12 mouse cellular contexts compared by ENCODE assay signal in genomic region chr14:55027653-55028052, GRCm38 (mm10). TPM values are rescaled to one million over a fixed set of nuclear protein-coding genes. Genes with fewer than 3 reads are reported as not detected.
DNase-seq lines count a peak whose midpoint lies in the region; ATAC-seq and TF ChIP-seq lines count a peak whose summit lies in the region.
"Had no signal": no experiment of that assay in that cellular context is flagged by ENCODE, and none has a peak within 500 bp of the region (broad histone marks: within the 10 kb centered on the region; RNA-seq: fewer than 3 reads in every experiment).

No protein-coding gene starts in this region.

- DNase-seq in liver, adult 2 months (ENCODE audit: extremely low read depth, low read depth, low spot score) = no peak
- no peak for DNase-seq in liver, embryonic 11.5 days (ENCODE audit: low spot score)
- peak; percentile 73 to 78 for DNase-seq in cerebellum, postnatal 14 days
- DNase-seq in hindbrain, embryonic 11.5 days (ENCODE audit: low spot score) = peak; percentile 48
- DNase-seq in retina, embryonic 14.5 days (ENCODE audit: low spot score) = peak; percentile 39
- no peak for DNase-seq in adrenal gland, adult 2 months
- no peak for DNase-seq in heart, adult 9 months (ENCODE audit: low spot score in 2 of 2)
- DNase-seq: heart, postnatal 36 days; thymus, postnatal 25 days had no signal

- H3K27me3 ChIP-seq in liver, adult 2 months (ENCODE audit: control insufficient read depth, insufficient read depth, low read length) = no peaks in the 10 kb centered on the region
- H3K27me3 ChIP-seq in liver, embryonic 11.5 days (replicated peaks; ENCODE audit: control insufficient read depth, insufficient read depth, low read length) = no peaks in the 10 kb centered on the region
- no peaks in the 10 kb centered on the region for H3K27me3 ChIP-seq in hindbrain, embryonic 11.5 days (ENCODE audit: control insufficient read depth, insufficient read depth, low read length)
- H3K27me3 ChIP-seq in intestine, embryonic 15.5 days (replicated peaks) = no peaks in the 10 kb centered on the region
- H3K27me3 ChIP-seq: embryonic facial prominence, embryonic 13.5 days; limb, embryonic 13.5 days had no signal

- H3K4me3 ChIP-seq in liver, adult 2 months (ENCODE audit: insufficient read depth, low read depth, low read length) = no peak overlapping the region
- no peak overlapping the region for H3K4me3 ChIP-seq in liver, embryonic 11.5 days (ENCODE audit: low read depth, low read length)
- H3K4me3 ChIP-seq in hindbrain, embryonic 11.5 days (ENCODE audit: low read depth, low read length) = no peak overlapping the region
- H3K4me3 ChIP-seq in intestine, embryonic 15.5 days (replicated peaks) = no peak overlapping the region
- H3K4me3 ChIP-seq: embryonic facial prominence, embryonic 13.5 days; limb, embryonic 13.5 days had no signal

- H3K36me3 ChIP-seq in liver, adult 2 months (ENCODE audit: control insufficient read depth, insufficient read depth, low read length) = peaks cover 20% of the 10 kb centered on the region
- peaks cover 7% of the 10 kb centered on the region for H3K36me3 ChIP-seq in liver, embryonic 11.5 days (ENCODE audit: control insufficient read depth, insufficient read depth, low read length)
- no peaks in the 10 kb centered on the region for H3K36me3 ChIP-seq in hindbrain, embryonic 11.5 days (ENCODE audit: control insufficient read depth, insufficient read depth, low read length)
- peaks cover 6% of the 10 kb centered on the region; the same call in 1 of the 2 replicates for H3K36me3 ChIP-seq in intestine, embryonic 15.5 days

- H3K79me2 ChIP-seq in liver, adult 2 months (ENCODE audit: control insufficient read depth, insufficient read depth, low read length) = no peaks in the 10 kb centered on the region

- H3K4me2 ChIP-seq in liver, embryonic 11.5 days = no peak overlapping the region
- no peak overlapping the region for H3K4me2 ChIP-seq in hindbrain, embryonic 11.5 days (replicated peaks; ENCODE audit: low read depth, low read length)
- H3K4me2 ChIP-seq in intestine, embryonic 15.5 days (replicated peaks) = no peak overlapping the region

- no peak for ATAC-seq in liver, embryonic 11.5 days (replicated peaks; ENCODE audit: low FRiP score)
- ATAC-seq in hindbrain, embryonic 11.5 days (ENCODE audit: low FRiP score) = peak; percentile 23; the same call in 1 of the 2 replicates
- no peak for ATAC-seq in intestine, embryonic 15.5 days

- no peak overlapping the region for H3K9ac ChIP-seq in liver, adult 2 months (ENCODE audit: low read depth, low read length)
- H3K9ac ChIP-seq in liver, embryonic 11.5 days (ENCODE audit: low read depth, low read length) = no peak overlapping the region
- H3K9ac ChIP-seq in hindbrain, embryonic 11.5 days (ENCODE audit: low read depth, low read length) = no peak overlapping the region
- no peak overlapping the region for H3K9ac ChIP-seq in intestine, embryonic 15.5 days
- H3K9ac ChIP-seq: embryonic facial prominence, embryonic 13.5 days had no signal

- H3K27ac ChIP-seq in liver, adult 2 months (replicated peaks; ENCODE audit: insufficient read depth, low read depth, low read length) = no peak overlapping the region
- no peak overlapping the region for H3K27ac ChIP-seq in liver, embryonic 11.5 days (ENCODE audit: low read depth, low read length)
- peak overlapping the region; percentile 86 for H3K27ac ChIP-seq in hindbrain, embryonic 11.5 days (ENCODE audit: low read depth, low read length)
- no peak overlapping the region for H3K27ac ChIP-seq in intestine, embryonic 15.5 days
- H3K27ac ChIP-seq: embryonic facial prominence, embryonic 13.5 days; limb, embryonic 13.5 days had no signal

- TF ChIP-seq CTCF in liver, adult 2 months (IDR thresholded peaks at IDR 0.05; ENCODE audit: low read depth, low read length) = 0 out of 2 replicates have a peak, but pooled peaks have one; percentile 8

- H3K4me1 ChIP-seq in liver, adult 2 months (ENCODE audit: control insufficient read depth, insufficient read depth, low read length) = no peaks in the 10 kb centered on the region
- peaks cover 11% of the 10 kb centered on the region for H3K4me1 ChIP-seq in liver, embryonic 11.5 days (replicated peaks; ENCODE audit: control insufficient read depth, insufficient read depth, low read length)
- peaks cover 2% of the 10 kb centered on the region; the same call in 1 of the 2 replicates for H3K4me1 ChIP-seq in hindbrain, embryonic 11.5 days (replicated peaks; ENCODE audit: control insufficient read depth, insufficient read depth, low read length)
- H3K4me1 ChIP-seq in intestine, embryonic 15.5 days (replicated peaks) = peaks cover 5% of the 10 kb centered on the region

- 58% methylated on average over 6 of the region's 6 CpGs for WGBS in liver, adult 2 months
- 47% methylated on average over 6 of the region's 6 CpGs for WGBS in liver, embryonic 11.5 days
- WGBS in hindbrain, embryonic 11.5 days = 12% methylated on average over 6 of the region's 6 CpGs
- 40% methylated on average over 6 of the region's 6 CpGs for WGBS in intestine, embryonic 15.5 days

- TF ChIP-seq POLR2A in liver, adult 2 months (IDR thresholded peaks at IDR 0.05; ENCODE audit: extremely low read depth, insufficient read depth, low read length) = no peak

- H3K9me3 ChIP-seq in liver, embryonic 11.5 days (ENCODE audit: control insufficient read depth, low read length) = no peaks in the 10 kb centered on the region
- H3K9me3 ChIP-seq in hindbrain, embryonic 11.5 days (ENCODE audit: control insufficient read depth, low read length) = no peaks in the 10 kb centered on the region
- no peaks in the 10 kb centered on the region for H3K9me3 ChIP-seq in intestine, embryonic 15.5 days
- H3K9me3 ChIP-seq: embryonic facial prominence, embryonic 13.5 days; limb, embryonic 13.5 days had no signal

RNA-seq across cellular contexts. Expression of gene Ngdn, which starts 12.4 kb away (rescaled TPM):
- 25.8 and 26.9 TPM in 2 replicates for total RNA-seq in liver, adult 2 months (2014; rRNA removed)
- 6.9 and 8.1 TPM in 2 replicates for polyA plus RNA-seq in liver, adult 2 months (2012; rRNA removed)
- 87.0 and 95.6 TPM in 2 replicates for polyA plus RNA-seq in liver, embryonic 11.5 days (2014; fragmentation: Nextera tagmentation; extraction: Ambion mirVana)
- 79.7 and 81.5 TPM in 2 replicates for polyA plus RNA-seq in hindbrain, embryonic 11.5 days (2014; fragmentation: Nextera tagmentation; extraction: Ambion mirVana)
- 10 to 100 TPM; 36.0 TPM for total RNA-seq in adrenal gland, adult 2 months (2021)
- 2.7 and 2.9 TPM in 2 replicates for polyA plus RNA-seq in adrenal gland, adult 2 months (2012; rRNA removed)
- polyA plus RNA-seq in intestine, embryonic 15.5 days (2015; fragmentation: Nextera tagmentation; extraction: Ambion mirVana) = 83.1 and 84.9 TPM in 2 replicates

RNA-seq across cellular contexts. Expression of gene Myh7, which starts 33.2 kb away (rescaled TPM):
- 1.5 TPM in 1 of 2 replicates, not detected in the other for total RNA-seq in liver, adult 2 months (2014; rRNA removed)
- polyA plus RNA-seq in liver, adult 2 months (2012; rRNA removed) = 0.02 TPM in 1 of 2 replicates, not detected in the other
- 2.7 and 9.7 TPM in 2 replicates for polyA plus RNA-seq in liver, embryonic 11.5 days (2014; fragmentation: Nextera tagmentation; extraction: Ambion mirVana)
- 1.8 and 3.3 TPM in 2 replicates for polyA plus RNA-seq in hindbrain, embryonic 11.5 days (2014; fragmentation: Nextera tagmentation; extraction: Ambion mirVana)
- not detected for total RNA-seq in adrenal gland, adult 2 months (2021)
- not detected in 2 replicates for polyA plus RNA-seq in adrenal gland, adult 2 months (2012; rRNA removed)
- 0.83 and 1.6 TPM in 2 replicates for polyA plus RNA-seq in intestine, embryonic 15.5 days (2015; fragmentation: Nextera tagmentation; extraction: Ambion mirVana)

RNA-seq across cellular contexts. Expression of gene Gm17428, which starts 50.9 kb away (rescaled TPM):
- total RNA-seq in liver, adult 2 months (2014; rRNA removed) = not detected in 2 replicates
- not detected in 2 replicates for polyA plus RNA-seq in liver, adult 2 months (2012; rRNA removed)
- polyA plus RNA-seq in liver, embryonic 11.5 days (2014; fragmentation: Nextera tagmentation; extraction: Ambion mirVana) = not detected in 2 replicates
- polyA plus RNA-seq in hindbrain, embryonic 11.5 days (2014; fragmentation: Nextera tagmentation; extraction: Ambion mirVana) = not detected in 2 replicates
- total RNA-seq in adrenal gland, adult 2 months (2021) = not detected
- polyA plus RNA-seq in adrenal gland, adult 2 months (2012; rRNA removed) = not detected in 2 replicates
- not detected in 2 replicates for polyA plus RNA-seq in intestine, embryonic 15.5 days (2015; fragmentation: Nextera tagmentation; extraction: Ambion mirVana)
- total RNA-seq: heart, postnatal 36 days had no signal
- polyA plus RNA-seq: embryonic facial prominence, embryonic 13.5 days; limb, embryonic 13.5 days had no signal

Comparison
In these comparisons a context has a peak if more than half of its experiments do, and no peak if none do; other contexts are left out.
1. DNase-seq: peak in cerebellum, postnatal 14 days (2 of 2), hindbrain, embryonic 11.5 days (single experiment) and retina, embryonic 14.5 days (single experiment); none in liver, adult 2 months (single experiment), liver, embryonic 11.5 days (single experiment), adrenal gland, adult 2 months (single experiment) and heart, adult 9 months (0 of 2).